Mouse (Mus musculus): ENCODE results near the gene Ankle1.

GRCm38 (mm10) chr8:71375581-71376422 lies 30.0 kb upstream of the Ankle1 start:
- TF ChIP-seq GATA1 (IDR thresholded peaks at IDR 0.05; ENCODE audit: borderline replicate concordance, low read length) (no peak), FLI1 (IDR thresholded peaks at IDR 0.05; ENCODE audit: low read length) (no peak)

All from megakaryocyte, embryonic 14.5 days (primary cell).